Mouse (Mus musculus) neural tube, embryonic 11.5 days (tissue): ENCODE results near the gene Eef2k. TPM values are rescaled to one million over a fixed set of nuclear protein-coding genes. Genes with fewer than 3 reads are reported as not detected.
"Not testable (repeated sequence)": the region's sequence is repeated elsewhere in the genome, so short reads cannot be mapped to it uniquely, and the experiment has no call there.

Source experiments
- ATAC-seq: fragments of 200-750 bp; cut with Nextera tagmentation; 2 replicates; pipeline ENCODE4 v1.8.0; 2017; ENCODE audit warnings: moderate number of reproducible peaks, mild to moderate bottlenecking, moderate TSS enrichment, moderate library complexity; ENCODE audit not compliant: insufficient read depth, low FRiP score, low TSS enrichment
- DNase-seq: peaks from one replicate; pipeline ENCODE4 v3.0.0-alpha.2; 2015; ENCODE audit warnings: low spot score
- H3K27ac ChIP-seq: fragments of 300-500 bp; sonication (generic); 2 replicates; pipeline ENCODE4 v1.5.1; 2014; ENCODE audit warnings: low read depth, mild to moderate bottlenecking, low read length
- H3K27me3 ChIP-seq: fragments of 300-500 bp; sonication (generic); 2 replicates; pipeline ENCODE4 v1.6.1; 2014; ENCODE audit warnings: mild to moderate bottlenecking, low read length, mixed read lengths; ENCODE audit not compliant: control insufficient read depth, insufficient read depth
- H3K36me3 ChIP-seq: fragments of 300-500 bp; sonication (generic); 2 replicates; pipeline ENCODE4 v1.6.1; 2014; ENCODE audit warnings: mild to moderate bottlenecking, low read length, moderate library complexity, mixed read lengths; ENCODE audit not compliant: control insufficient read depth, insufficient read depth
- H3K4me1 ChIP-seq: fragments of 300-500 bp; sonication (generic); 2 replicates; pipeline ENCODE4 v1.6.1; 2014; ENCODE audit warnings: low read length, mixed read lengths; ENCODE audit not compliant: control insufficient read depth, insufficient read depth
- H3K4me2 ChIP-seq: fragments of 300-500 bp; sonication (generic); 2 replicates; pipeline ENCODE4 v1.6.1; 2014; ENCODE audit warnings: low read depth, mild to moderate bottlenecking, moderate library complexity
- H3K4me3 ChIP-seq: fragments of 300-500 bp; sonication (generic); 2 replicates; pipeline ENCODE4 v1.5.1; 2014; ENCODE audit warnings: low read depth, low read length
- H3K9ac ChIP-seq: fragments of 300-500 bp; sonication (generic); 2 replicates; pipeline ENCODE4 v1.6.1; 2014; ENCODE audit warnings: mild to moderate bottlenecking, low read length
- H3K9me3 ChIP-seq: fragments of 300-500 bp; sonication (generic); 2 replicates; pipeline ENCODE4 v1.6.1; 2016; ENCODE audit warnings: low read length; ENCODE audit not compliant: control insufficient read depth
- WGBS: fragments of 180-500 bp; shearing (Covaris S2); extraction: QIAGEN DNeasy Blood & Tissue Kit; methylation state at CpG from one replicate; pipeline ENCODE4 v1.1.7; 2014; 5-methylcytosine and 5-hydroxymethylcytosine counted together
- polyA plus RNA-seq: library from polyadenylated mRNA; unstranded; fragments of >200 nt; fragmentation: Nextera tagmentation; extraction: Ambion mirVana; gene quantifications from 2 replicates; pipeline ENCODE4 v1.2.1, GENCODE M21; 2014

Gene Eef2k
- polyA plus RNA-seq, 1 experiment from 2014 or later = 10.3 TPM

GRCm38 (mm10) chr7:120902931-120903330 lies 60.3 kb downstream of the Eef2k start:
- H3K9ac ChIP-seq = no peak overlapping the region
- H3K4me1 ChIP-seq = no peaks in the 10 kb centered on the region
- DNase-seq = no peak
- H3K4me3 ChIP-seq = no peak overlapping the region
- no peak overlapping the region for H3K27ac ChIP-seq
- WGBS = 59% methylated on average over 3 of the region's 3 CpGs
- no peaks in the 10 kb centered on the region for H3K27me3 ChIP-seq
- no peak for ATAC-seq
- no peaks in the 10 kb centered on the region for H3K9me3 ChIP-seq
- H3K36me3 ChIP-seq = no peaks in the 10 kb centered on the region
- no peak overlapping the region for H3K4me2 ChIP-seq

GRCm38 (mm10) chr7:120910172-120910571 lies 67.5 kb downstream of the Eef2k start:
- not testable (repeated sequence) for H3K36me3 ChIP-seq, H3K4me1 ChIP-seq, H3K9ac ChIP-seq, H3K27me3 ChIP-seq, H3K9me3 ChIP-seq, H3K4me2 ChIP-seq, H3K4me3 ChIP-seq, DNase-seq, H3K27ac ChIP-seq, ATAC-seq
- 77% methylated on average over 3 of the region's 3 CpGs for WGBS

DNA sequence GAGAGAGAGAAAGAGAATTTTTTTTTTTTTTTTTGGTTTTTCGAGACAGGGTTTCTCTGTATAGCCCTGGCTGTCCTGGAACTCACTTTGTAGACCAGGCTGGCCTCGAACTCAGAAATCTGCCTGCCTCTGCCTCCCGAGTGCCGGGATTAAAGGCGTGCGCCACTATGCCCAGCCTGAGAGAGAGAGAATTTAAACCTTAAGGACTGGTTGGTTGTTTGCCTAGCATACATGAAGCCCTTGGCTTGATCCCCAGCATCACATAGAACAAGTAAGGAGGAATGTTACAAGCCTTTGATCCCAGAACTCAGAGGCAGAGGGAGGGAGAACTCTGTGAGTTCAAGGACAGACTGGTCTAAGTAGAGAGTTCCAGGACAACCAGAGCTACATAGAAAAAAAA lies 68.6 kb downstream of the Eef2k start:
- H3K4me3 ChIP-seq, H3K27me3 ChIP-seq, H3K36me3 ChIP-seq, H3K27ac ChIP-seq, H3K4me2 ChIP-seq, H3K9me3 ChIP-seq, H3K4me1 ChIP-seq, H3K9ac ChIP-seq, ATAC-seq, DNase-seq: not testable (repeated sequence)
- 89% methylated on average over 6 of the region's 6 CpGs for WGBS

- no peaks in the 10 kb centered on the region for H3K9me3 ChIP-seq
- H3K9ac ChIP-seq = no peak overlapping the region
- 24% methylated on average over 1 of the region's 1 CpGs for WGBS
- H3K27ac ChIP-seq = no peak overlapping the region
- H3K36me3 ChIP-seq = no peaks in the 10 kb centered on the region
- no peak overlapping the region for H3K4me2 ChIP-seq
- H3K27me3 ChIP-seq = no peaks in the 10 kb centered on the region
- no peak for ATAC-seq
- no peak for DNase-seq
- H3K4me1 ChIP-seq = no peaks in the 10 kb centered on the region
- no peak overlapping the region for H3K4me3 ChIP-seq
Measured at GRCm38 (mm10) chr7:120913332-120913731, 70.7 kb downstream of the Eef2k start.

GRCm38 (mm10) chr7:120916262-120916875 lies 73.7 kb downstream of the Eef2k start:
- H3K4me3 ChIP-seq = no peak overlapping the region
- 24% methylated on average over 11 of the region's 11 CpGs for WGBS
- no peak overlapping the region for H3K27ac ChIP-seq
- H3K27me3 ChIP-seq = no peaks in the 10 kb centered on the region
- no peaks in the 10 kb centered on the region for H3K36me3 ChIP-seq
- no peaks in the 10 kb centered on the region for H3K4me1 ChIP-seq
- H3K4me2 ChIP-seq = no peak overlapping the region
- no peak for DNase-seq
- no peak overlapping the region for H3K9ac ChIP-seq
- no peaks in the 10 kb centered on the region for H3K9me3 ChIP-seq
- no peak for ATAC-seq

GRCm38 (mm10) chr7:120917279-120917591 lies 74.6 kb downstream of the Eef2k start:
- peak overlapping the region; percentile 97; the same call in 1 of the 2 replicates for H3K4me3 ChIP-seq
- no peaks in the 10 kb centered on the region for H3K36me3 ChIP-seq
- ATAC-seq (peak; percentile 87; the same call in 1 of the 2 replicates), DNase-seq (no peak)
- H3K9ac ChIP-seq = no peak overlapping the region
- no peaks in the 10 kb centered on the region for H3K4me1 ChIP-seq
- no peak overlapping the region for H3K4me2 ChIP-seq
- no peaks in the 10 kb centered on the region for H3K9me3 ChIP-seq
- no peaks in the 10 kb centered on the region for H3K27me3 ChIP-seq
- WGBS = 8% methylated on average over 12 of the region's 12 CpGs
- H3K27ac ChIP-seq = no peak overlapping the region

DNA sequence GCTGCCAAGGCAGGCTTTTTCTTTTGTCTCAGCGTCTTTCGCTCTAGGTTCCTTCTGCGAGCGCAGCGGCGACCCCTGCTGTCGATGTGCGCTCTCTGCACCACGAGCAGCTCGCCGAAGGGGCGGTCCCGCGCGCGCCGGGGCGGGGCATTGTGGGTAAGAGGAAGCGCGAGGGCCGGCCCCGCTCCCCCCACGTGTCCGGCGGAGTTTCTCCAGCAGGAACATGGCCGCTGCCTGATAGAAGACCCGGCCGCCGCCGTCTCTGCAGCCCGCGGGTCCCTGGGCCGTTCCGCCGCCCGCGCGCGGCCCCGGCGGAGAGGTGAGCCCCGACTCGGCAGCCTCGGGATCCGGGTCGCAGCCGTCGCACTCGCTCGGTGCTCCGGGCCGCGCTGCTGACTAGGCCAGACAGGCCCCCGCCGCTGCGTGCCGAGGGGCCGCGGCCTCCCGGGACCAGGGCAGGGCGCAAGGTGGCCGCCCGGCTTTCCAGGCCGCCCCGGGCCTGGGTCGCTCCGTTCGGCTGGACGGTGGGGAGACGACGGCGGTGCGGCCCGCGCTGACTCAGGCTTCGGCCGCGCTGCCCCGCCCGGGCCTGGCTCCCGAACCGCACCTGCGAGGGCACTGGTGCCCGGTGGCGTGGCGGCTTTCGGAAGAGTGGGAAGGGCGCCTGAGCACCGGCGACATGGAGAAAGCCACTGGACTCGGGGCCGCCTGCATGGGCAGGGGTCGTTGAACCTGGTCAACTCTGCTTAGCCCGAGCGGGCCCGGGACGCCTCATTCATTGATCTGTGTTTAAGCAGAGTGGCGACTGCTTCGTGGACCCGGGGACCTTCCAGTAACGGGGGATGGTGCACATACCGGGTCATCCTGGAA lies 75.2 kb downstream of the Eef2k start, which contains the start of gene Polr3e:
TSS of gene Polr3e (plus strand) at position 153 of the 870 bp plus-strand sequence.
- peak within 1 kb of the TSS; percentile 78 for H3K27ac ChIP-seq
- H3K4me1 ChIP-seq = no peaks in the 10 kb centered on the region
- H3K27me3 ChIP-seq = no peaks in the 10 kb centered on the region
- H3K36me3 ChIP-seq = no peaks in the 10 kb centered on the region
- H3K4me3 ChIP-seq = peak within 1 kb of the TSS; percentile 97
- peak within 1 kb of the TSS; percentile 90 for H3K9ac ChIP-seq
- no peaks in the 10 kb centered on the region for H3K9me3 ChIP-seq
- peak within 1 kb of the TSS; percentile 59 for H3K4me2 ChIP-seq
- WGBS = under 1% methylated on average over 102 of the region's 102 CpGs
- peak; percentile 100 for DNase-seq
- ATAC-seq = peak; percentile 94

GRCm38 (mm10) chr7:120918526-120918962 lies 75.9 kb downstream of the Eef2k start:
- peak overlapping the region; percentile 90 for H3K9ac ChIP-seq
- WGBS = 7% methylated on average over 10 of the region's 10 CpGs
- DNase-seq (peak; percentile 58), ATAC-seq (peak; percentile 57)
- H3K4me3 ChIP-seq = peak overlapping the region; percentile 97
- H3K4me2 ChIP-seq = peak overlapping the region; percentile 59
- no peaks in the 10 kb centered on the region for H3K9me3 ChIP-seq
- H3K4me1 ChIP-seq = no peaks in the 10 kb centered on the region
- 0 out of 2 replicates have a peak overlapping the region, but pooled peaks have one; percentile 78 for H3K27ac ChIP-seq
- H3K27me3 ChIP-seq = no peaks in the 10 kb centered on the region
- H3K36me3 ChIP-seq = no peaks in the 10 kb centered on the region
